Mouse (Mus musculus): Measurements from ENCODE around the gene Gm49450.

GRCm38 (mm10) chr15:98953401-98954356 lies at the start of gene Gm49450, which contains the start of gene Tuba1a:
- peak; percentile 100 for TF ChIP-seq POLR2A (IDR thresholded peaks at IDR 0.05; ENCODE audit: insufficient read depth, low read depth, low read length)
- no peak for TF ChIP-seq CTCF (IDR thresholded peaks at IDR 0.05; ENCODE audit: insufficient read depth, low read depth, low read length)
